Mouse (Mus musculus) liver, adult 10 weeks (tissue): ENCODE measurements around the gene Serpinb9b. TPM values are rescaled to one million over a fixed set of nuclear protein-coding genes. Genes with fewer than 3 reads are reported as not detected.

Experiments
- polyA plus RNA-seq: library from polyadenylated mRNA; stranded (reverse); fragments of 350-450 nt; fragmentation: Illumina TruSeq; extraction: RNeasy Lipid Tissue Mini Kit (QIAGEN cat#74804); gene quantifications from one replicate; pipeline ENCODE4 v1.2.3, GENCODE M21; 2014; ENCODE audit warnings: low read depth, low replicate concordance

The Serpinb9b gene
- not detected for polyA plus RNA-seq

GRCm38 (mm10) chr13:33027244-33027643 is at the start of gene Serpinb9b:
Serpinb9b (plus strand) TSS chr13:33027416.

DNA sequence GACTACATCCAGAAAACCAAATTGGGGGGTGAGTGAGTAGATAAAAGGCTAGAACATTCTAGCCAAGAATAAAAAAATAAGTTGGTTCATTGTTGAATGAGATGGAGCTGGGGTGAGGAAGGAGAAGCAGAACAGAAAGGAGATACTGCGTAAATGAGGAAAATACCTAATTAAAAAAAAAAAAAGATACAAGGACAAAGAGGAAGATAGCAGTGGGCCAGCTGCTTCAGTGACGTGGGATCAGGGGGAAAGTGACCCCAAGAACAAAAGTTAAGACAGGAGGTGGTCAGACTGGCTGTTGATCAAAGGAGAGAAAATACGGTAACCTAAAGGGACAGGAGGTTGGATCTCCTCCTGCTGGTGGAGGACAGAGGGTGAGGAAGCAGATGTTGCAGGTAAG is 24.3 kb upstream of the Serpinb9b start, which contains the start of gene Serpinb9:
TSS of gene Serpinb9 (plus strand) at position 301 of the 400 bp plus-strand sequence.

GRCm38 (mm10) chr13:33078056-33078705 is 51.0 kb downstream of the Serpinb9b start, which contains the start of gene Serpinb1b:
Serpinb1b (plus strand) TSS chr13:33078575.

Other genes with a start within 250 kb of the Serpinb9b start
- gene Mylk4, start 243.5 kb upstream of the Serpinb9b start, polyA plus RNA-seq = not detected
- gene Wrnip1, start 225.4 kb upstream of the Serpinb9b start, polyA plus RNA-seq = 27.2 TPM
- gene D930007J09Rik, start 224.6 kb upstream of the Serpinb9b start, polyA plus RNA-seq = not detected
- 48.7 TPM for gene Serpinb1a, start 176.2 kb upstream of the Serpinb9b start, polyA plus RNA-seq
- gene Serpinb1c, start 129.2 kb upstream of the Serpinb9b start, polyA plus RNA-seq = 0.48 TPM
- 6.1 TPM for gene Serpinb6b, start 62.2 kb upstream of the Serpinb9b start, polyA plus RNA-seq
- 22.4 TPM for gene Serpinb9, start 24.2 kb upstream of the Serpinb9b start, polyA plus RNA-seq
- not detected for gene Serpinb1b, start 51.2 kb downstream of the Serpinb9b start, polyA plus RNA-seq
- not detected for gene Serpinb9c, start 132.3 kb downstream of the Serpinb9b start, polyA plus RNA-seq
- not detected for gene Serpinb9d, start 165.5 kb downstream of the Serpinb9b start, polyA plus RNA-seq
- not detected for gene Serpinb9e, start 222.2 kb downstream of the Serpinb9b start, polyA plus RNA-seq